In the genomic region with DNA sequence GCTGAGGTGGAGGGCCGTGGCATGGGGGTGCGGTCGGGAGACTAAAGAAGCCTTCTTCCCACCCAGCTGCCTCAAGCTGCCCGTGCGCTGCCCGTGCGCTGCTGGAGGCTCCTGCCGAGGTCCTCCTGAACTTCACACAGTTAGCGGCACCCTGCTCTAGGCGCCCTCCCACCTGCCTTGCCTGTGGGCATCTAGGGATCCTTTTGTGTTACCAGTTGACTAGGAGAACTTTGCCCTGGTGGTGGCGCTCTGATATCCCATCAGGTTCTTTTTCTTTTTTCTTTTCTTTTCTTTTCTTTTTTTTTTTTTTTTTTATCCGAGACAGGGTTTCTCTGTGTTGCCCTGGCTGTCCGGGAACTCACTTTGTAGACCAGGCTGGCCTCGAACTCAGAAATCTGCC, we compare ENCODE assay signal across 9 mouse cellular contexts. TPM values are rescaled to one million over a fixed set of nuclear protein-coding genes. Genes with fewer than 3 reads are reported as not detected.
DNase-seq lines count a peak whose midpoint lies in the region; ATAC-seq and TF ChIP-seq lines count a peak whose summit lies in the region.
"Had no signal": no experiment of that assay in that cellular context is flagged by ENCODE, and none has a peak within 500 bp of the region (broad histone marks: within the 10 kb centered on the region; RNA-seq: fewer than 3 reads in every experiment).

No protein-coding gene starts in this region.

- no peak overlapping the region for H3K4me3 ChIP-seq in heart, embryonic 13.5 days
- peak overlapping the region; percentile 78 for H3K4me3 ChIP-seq in E14TG2a.4 (replicated peaks; ENCODE audit: low read length)
- peak overlapping the region; percentile 21; the same call in 1 of the 2 replicates for H3K4me3 ChIP-seq in limb, embryonic 10.5 days

- DNase-seq in heart, adult 9 months (ENCODE audit: low spot score in 2 of 2): no peak
- DNase-seq in limb, embryonic 10.5 days (ENCODE audit: low spot score): no peak
- DNase-seq in left cerebral cortex, postnatal 36 days (ENCODE audit: low spot score in 2 of 2): no peak
- no peak for DNase-seq in urinary bladder, postnatal 36 days (ENCODE audit: low spot score in 2 of 2)

- H3K27ac ChIP-seq in heart, embryonic 13.5 days (replicated peaks): no peak overlapping the region
- H3K27ac ChIP-seq in limb, embryonic 10.5 days: no peak overlapping the region

- peaks cover 27% of the 10 kb centered on the region for H3K27me3 ChIP-seq in heart, embryonic 13.5 days (replicated peaks)
- H3K27me3 ChIP-seq in E14TG2a.4 (ENCODE audit: insufficient read depth, low read length): no peaks in the 10 kb centered on the region
- H3K27me3 ChIP-seq in limb, embryonic 10.5 days (ENCODE audit: low read depth, poor library complexity, severe bottlenecking): peaks cover 27% of the 10 kb centered on the region

- H3K9ac ChIP-seq in heart, embryonic 13.5 days: no peak overlapping the region

- 36% methylated on average over 14 of the region's 14 CpGs for WGBS in heart, embryonic 13.5 days
- WGBS in limb, embryonic 10.5 days: 29% methylated on average over 13 of the region's 14 CpGs

- H3K4me2 ChIP-seq in heart, embryonic 13.5 days: peak overlapping the region; percentile 27

- peaks cover 7% of the 10 kb centered on the region for H3K4me1 ChIP-seq in heart, embryonic 13.5 days
- H3K4me1 ChIP-seq in E14TG2a.4 (replicated peaks; ENCODE audit: low read depth, low read length): peaks cover 58% of the 10 kb centered on the region
- H3K4me1 ChIP-seq in limb, embryonic 10.5 days: peaks cover 14% of the 10 kb centered on the region

- H3K36me3 ChIP-seq in heart, embryonic 13.5 days: no peaks in the 10 kb centered on the region
- H3K36me3 ChIP-seq in E14TG2a.4 (ENCODE audit: insufficient read depth, low read length): no peaks in the 10 kb centered on the region
- no peaks in the 10 kb centered on the region for H3K36me3 ChIP-seq in limb, embryonic 10.5 days

- intact Hi-C loops in left cerebral cortex, postnatal 36 days (cut with DNase I): loop anchor here (5.0 kb wide), 1 partner anchor 36 kb away; no protein-coding TSS in a partner anchor

- H3K9me3 ChIP-seq in heart, embryonic 13.5 days: no peaks in the 10 kb centered on the region
- no peaks in the 10 kb centered on the region for H3K9me3 ChIP-seq in E14TG2a.4 (ENCODE audit: low read length)
- H3K9me3 ChIP-seq in limb, embryonic 10.5 days (replicated peaks): no peaks in the 10 kb centered on the region

- TF ChIP-seq CTCF in E14TG2a.4 (conservative IDR thresholded peaks at IDR 0.05; ENCODE audit: low read length): no peak

- ATAC-seq in heart, embryonic 13.5 days (ENCODE audit: extremely low read depth, insufficient number of reproducible peaks, low FRiP score, low TSS enrichment): no peak
- 0 out of 2 replicates have a peak, but pooled peaks have one; percentile 18 for ATAC-seq in common myeloid progenitor, adult 5-6 weeks (replicated peaks; ENCODE audit: low read depth, poor library complexity, severe bottlenecking)
- ATAC-seq in frontal cortex, adult (ENCODE audit: low TSS enrichment): no peak

RNA-seq across cellular contexts. Expression of gene Ifnl2, which starts 19.4 kb away (rescaled TPM):
- polyA plus RNA-seq in heart, embryonic 13.5 days (2015; fragmentation: Nextera tagmentation; extraction: Ambion mirVana): not detected in 2 replicates
- total RNA-seq in common myeloid progenitor, adult 5-6 weeks (2017): not detected in 2 replicates
- polyA plus RNA-seq in limb, embryonic 10.5 days (2016; fragmentation: Nextera tagmentation; extraction: Ambion mirVana): not detected in 2 replicates
- total RNA-seq in left cerebral cortex, postnatal 36 days (2021): not detected
- total RNA-seq: layer of hippocampus, postnatal 25 days had no signal

RNA-seq across cellular contexts. Expression of gene Ifnl3, which starts 31.7 kb away (rescaled TPM):
- polyA plus RNA-seq in heart, embryonic 13.5 days (2015; fragmentation: Nextera tagmentation; extraction: Ambion mirVana): not detected in 2 replicates
- total RNA-seq in common myeloid progenitor, adult 5-6 weeks (2017): not detected in 2 replicates
- polyA plus RNA-seq in limb, embryonic 10.5 days (2016; fragmentation: Nextera tagmentation; extraction: Ambion mirVana): not detected in 2 replicates
- not detected for total RNA-seq in left cerebral cortex, postnatal 36 days (2021)
- total RNA-seq: layer of hippocampus, postnatal 25 days had no signal

RNA-seq across cellular contexts. Expression of gene Lrfn1, which starts 39.1 kb away (rescaled TPM):
- 0.94 and 1.1 TPM in 2 replicates for polyA plus RNA-seq in heart, embryonic 13.5 days (2015; fragmentation: Nextera tagmentation; extraction: Ambion mirVana)
- 2.1 and 2.9 TPM in 2 replicates for total RNA-seq in common myeloid progenitor, adult 5-6 weeks (2017)
- 4.1 and 5.0 TPM in 2 replicates for polyA plus RNA-seq in limb, embryonic 10.5 days (2016; fragmentation: Nextera tagmentation; extraction: Ambion mirVana)
- 10 to 100 TPM; 85.9 to 93.8 TPM for total RNA-seq in left cerebral cortex, postnatal 36 days (2021)

RNA-seq across cellular contexts. Expression of gene Sycn, which starts 49.8 kb away (rescaled TPM):
- polyA plus RNA-seq in heart, embryonic 13.5 days (2015; fragmentation: Nextera tagmentation; extraction: Ambion mirVana): not detected in 2 replicates
- not detected in 2 replicates for total RNA-seq in common myeloid progenitor, adult 5-6 weeks (2017)
- not detected in 2 replicates for polyA plus RNA-seq in limb, embryonic 10.5 days (2016; fragmentation: Nextera tagmentation; extraction: Ambion mirVana)
- not detected for total RNA-seq in left cerebral cortex, postnatal 36 days (2021)
- total RNA-seq: layer of hippocampus, postnatal 25 days had no signal

RNA-seq across cellular contexts. Expression of gene Gmfg, which starts 53.7 kb away (rescaled TPM):
- 6.9 and 8.4 TPM in 2 replicates for polyA plus RNA-seq in heart, embryonic 13.5 days (2015; fragmentation: Nextera tagmentation; extraction: Ambion mirVana)
- total RNA-seq in common myeloid progenitor, adult 5-6 weeks (2017): 583 and 663 TPM in 2 replicates
- 6.8 and 7.7 TPM in 2 replicates for polyA plus RNA-seq in limb, embryonic 10.5 days (2016; fragmentation: Nextera tagmentation; extraction: Ambion mirVana)
- 1 to 10 TPM; 1.3 to 2.0 TPM for total RNA-seq in left cerebral cortex, postnatal 36 days (2021)

Comparison
In these comparisons a context has a peak if more than half of its experiments do, and no peak if none do; other contexts are left out.
1. RNA of gene Lrfn1, which starts 39.1 kb away (total RNA-seq): 85.9 to 93.8 TPM in left cerebral cortex, postnatal 36 days; 2.1 to 2.9 TPM in common myeloid progenitor, adult 5-6 weeks; every median in the first group is over 10 times any median in the second.